Mouse (Mus musculus): ENCODE measurements around the gene Adarb2.

Adarb2 gene

GRCm38 (mm10) chr13:8692787-8693186 lies 490.1 kb downstream of the Adarb2 start:
- no peak for DNase-seq

GRCm38 (mm10) chr13:8698451-8698850 lies 495.8 kb downstream of the Adarb2 start:
- DNase-seq, result no peak

- DNase-seq, result no peak
Observed at GRCm38 (mm10) chr13:8699831-8700230, 497.2 kb downstream of the Adarb2 start.

- DNase-seq, result no peak
Observed at GRCm38 (mm10) chr13:8700981-8701380, 498.3 kb downstream of the Adarb2 start.

GRCm38 (mm10) chr13:8705296-8705695 lies 502.6 kb downstream of the Adarb2 start:
- no peak for DNase-seq

GRCm38 (mm10) chr13:8713377-8713776 lies 510.7 kb downstream of the Adarb2 start:
- DNase-seq, result no peak

- DNase-seq, result no peak
Observed at GRCm38 (mm10) chr13:8729972-8730645, 527.4 kb downstream of the Adarb2 start.

GRCm38 (mm10) chr13:8737139-8737865 lies 534.6 kb downstream of the Adarb2 start:
- peak; percentile 33 for DNase-seq

- DNase-seq, result no peak
Observed at GRCm38 (mm10) chr13:8742792-8743191, 540.1 kb downstream of the Adarb2 start.

- no peak for DNase-seq
Observed at GRCm38 (mm10) chr13:8744565-8744964, 541.9 kb downstream of the Adarb2 start.

- no peak for DNase-seq
Observed at GRCm38 (mm10) chr13:8745596-8745995, 542.9 kb downstream of the Adarb2 start.

GRCm38 (mm10) chr13:8749451-8749850 lies 546.8 kb downstream of the Adarb2 start:
- no peak for DNase-seq

GRCm38 (mm10) chr13:8760940-8761339 lies 558.3 kb downstream of the Adarb2 start:
- DNase-seq, result no peak

- DNase-seq, result no peak
Observed at GRCm38 (mm10) chr13:8769654-8770227, 567.1 kb downstream of the Adarb2 start.

GRCm38 (mm10) chr13:8770616-8771015 lies 568.0 kb downstream of the Adarb2 start:
- no peak for DNase-seq

GRCm38 (mm10) chr13:8780441-8780840 lies 577.8 kb downstream of the Adarb2 start:
- peak; percentile 67 for DNase-seq

GRCm38 (mm10) chr13:8782636-8783035 lies 580.0 kb downstream of the Adarb2 start:
- DNase-seq, result no peak

GRCm38 (mm10) chr13:8783686-8784307 lies 581.1 kb downstream of the Adarb2 start:
- no peak for DNase-seq

- DNase-seq, result no peak
Observed at GRCm38 (mm10) chr13:8784308-8785061, 581.8 kb downstream of the Adarb2 start.

- DNase-seq, result peak; percentile 46
Observed at GRCm38 (mm10) chr13:8785185-8785584, 582.5 kb downstream of the Adarb2 start.

GRCm38 (mm10) chr13:8793217-8793616 lies 590.6 kb downstream of the Adarb2 start:
- DNase-seq, result no peak

- no peak for DNase-seq
Observed at GRCm38 (mm10) chr13:8800576-8800975, 597.9 kb downstream of the Adarb2 start.

GRCm38 (mm10) chr13:8805931-8806330 lies 603.3 kb downstream of the Adarb2 start:
- no peak for DNase-seq

Measured in right cerebral cortex, postnatal 4 days (tissue).